Mouse (Mus musculus) heart, postnatal 0 days (tissue): ENCODE data around the gene Sfi1. TPM values are rescaled to one million over a fixed set of nuclear protein-coding genes. Genes with fewer than 3 reads are reported as not detected.
"Not testable (repeated sequence)": the region's sequence is repeated elsewhere in the genome, so short reads cannot be mapped to it uniquely, and the experiment has no call there.

Source experiments
- ATAC-seq: fragments of 200-750 bp; cut with Nextera tagmentation; 2 replicates; pipeline ENCODE4 v1.8.0; 2017; ENCODE audit warnings: low read depth, moderate number of reproducible peaks, moderate library complexity; ENCODE audit not compliant: insufficient read depth
- DNase-seq: peaks from one replicate; pipeline ENCODE4 v3.0.0-alpha.2; 2016; ENCODE audit warnings: low spot score
- H3K27ac ChIP-seq: fragments of 300-500 bp; sonication (generic); 2 replicates; pipeline ENCODE4 v1.5.1; 2014; ENCODE audit warnings: low read depth, mild to moderate bottlenecking
- H3K27me3 ChIP-seq: fragments of 300-500 bp; sonication (generic); 2 replicates; pipeline ENCODE4 v1.6.1; 2014; ENCODE audit warnings: low read length, mixed read lengths; ENCODE audit not compliant: control insufficient read depth, insufficient read depth
- H3K36me3 ChIP-seq: fragments of 300-500 bp; sonication (generic); replicated peaks from 2 replicates; pipeline ENCODE4 v1.6.1; 2014; ENCODE audit warnings: low read length, mixed read lengths; ENCODE audit not compliant: control insufficient read depth, insufficient read depth
- H3K4me1 ChIP-seq: fragments of 300-500 bp; sonication (generic); 2 replicates; pipeline ENCODE4 v1.6.1; 2014; ENCODE audit warnings: antibody characterized with exemption; ENCODE audit not compliant: control insufficient read depth, insufficient read depth
- H3K4me2 ChIP-seq: fragments of 300-500 bp; sonication (generic); 2 replicates; pipeline ENCODE4 v1.6.1; 2014; ENCODE audit warnings: low read depth, mild to moderate bottlenecking, low read length, moderate library complexity
- H3K4me3 ChIP-seq: fragments of 300-500 bp; sonication (generic); 2 replicates; pipeline ENCODE4 v1.5.1; 2014; ENCODE audit warnings: low read depth, low read length
- H3K9ac ChIP-seq: fragments of 300-500 bp; sonication (generic); replicated peaks from 2 replicates; pipeline ENCODE4 v1.6.1; 2014; ENCODE audit warnings: low read depth, low read length, mixed read lengths
- H3K9me3 ChIP-seq: fragments of 300-500 bp; sonication (generic); replicated peaks from 2 replicates; pipeline ENCODE4 v1.6.1; 2016; ENCODE audit warnings: low read length; ENCODE audit not compliant: control insufficient read depth
- WGBS: fragments of 180-500 bp; shearing (Covaris S2); extraction: QIAGEN DNeasy Blood & Tissue Kit; methylation state at CpG from one replicate; pipeline ENCODE4 v1.1.7; 2014; 5-methylcytosine and 5-hydroxymethylcytosine counted together
- polyA plus RNA-seq: library from polyadenylated mRNA; unstranded; fragments of >200 nt; fragmentation: Nextera tagmentation; extraction: Ambion mirVana; gene quantifications from 2 replicates; pipeline ENCODE4 v1.2.1, GENCODE M21; 2015
- total RNA-seq: library from RNA; depleted of rRNA; stranded (reverse); fragments of >200 nt; gene quantifications from 2 replicates; pipeline ENCODE4 v1.2.3, GENCODE M21; 2014; ENCODE audit warnings: low replicate concordance

Sfi1 gene
- total and polyA plus RNA-seq, 2 experiments from 2014 or later = 5.4 to 13.2 TPM

DNA sequence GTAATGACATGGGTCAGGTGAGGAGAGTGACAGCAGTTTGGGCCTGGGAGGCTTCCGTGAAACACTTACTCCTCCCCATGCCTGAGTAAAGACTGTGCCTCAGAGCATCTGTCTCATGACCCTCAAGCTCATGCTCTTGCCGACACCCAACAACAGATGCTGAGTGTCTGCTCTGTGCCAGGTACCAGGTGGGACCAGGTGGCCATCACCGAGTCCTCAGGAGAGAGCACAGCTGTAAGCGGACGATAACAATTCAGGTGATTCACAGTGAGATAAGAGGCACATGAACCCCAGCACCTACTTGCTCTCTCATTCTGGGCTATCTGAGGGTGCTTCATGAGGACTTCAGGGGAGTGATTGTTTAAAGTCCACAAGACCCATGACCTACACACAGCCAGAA is 50.9 kb downstream of the Sfi1 start:
- peak; percentile 40 for ATAC-seq
- H3K4me1 ChIP-seq, H3K9ac ChIP-seq, H3K9me3 ChIP-seq, H3K4me2 ChIP-seq, H3K36me3 ChIP-seq, H3K27me3 ChIP-seq, H3K4me3 ChIP-seq, DNase-seq, H3K27ac ChIP-seq: not testable (repeated sequence)
- 74% methylated on average over 4 of the region's 5 CpGs for WGBS

DNA sequence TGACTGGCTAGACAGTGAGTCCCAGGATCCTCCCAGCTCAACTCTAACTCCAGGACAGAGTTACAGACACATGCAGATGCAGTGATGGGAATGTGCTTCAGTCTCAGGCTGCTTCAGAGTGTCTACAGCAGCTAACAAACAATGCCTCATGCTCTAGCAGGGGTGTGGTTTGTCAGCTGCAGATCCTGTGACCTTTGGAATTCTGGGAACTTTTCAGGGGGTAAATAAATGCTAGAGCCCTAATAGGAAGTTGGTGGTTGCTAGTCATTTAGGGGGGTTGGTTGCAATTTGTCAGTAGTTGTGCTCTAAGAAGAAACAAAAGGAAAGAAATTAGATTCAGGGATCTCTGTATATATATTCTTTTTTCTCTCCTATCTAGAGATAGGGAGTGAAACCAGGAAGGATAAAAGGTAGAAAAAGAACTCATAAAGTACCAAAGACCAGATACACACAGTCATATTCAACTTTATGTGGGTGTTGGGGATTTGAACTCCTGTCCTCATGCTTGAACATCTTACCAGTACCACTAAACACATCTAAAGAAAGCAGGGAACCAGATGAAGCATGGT is 52.2 kb downstream of the Sfi1 start:
- not testable (repeated sequence) for H3K4me2 ChIP-seq, H3K27me3 ChIP-seq, H3K9me3 ChIP-seq, H3K4me1 ChIP-seq, H3K27ac ChIP-seq, H3K4me3 ChIP-seq, ATAC-seq, DNase-seq, H3K36me3 ChIP-seq, H3K9ac ChIP-seq

DNA sequence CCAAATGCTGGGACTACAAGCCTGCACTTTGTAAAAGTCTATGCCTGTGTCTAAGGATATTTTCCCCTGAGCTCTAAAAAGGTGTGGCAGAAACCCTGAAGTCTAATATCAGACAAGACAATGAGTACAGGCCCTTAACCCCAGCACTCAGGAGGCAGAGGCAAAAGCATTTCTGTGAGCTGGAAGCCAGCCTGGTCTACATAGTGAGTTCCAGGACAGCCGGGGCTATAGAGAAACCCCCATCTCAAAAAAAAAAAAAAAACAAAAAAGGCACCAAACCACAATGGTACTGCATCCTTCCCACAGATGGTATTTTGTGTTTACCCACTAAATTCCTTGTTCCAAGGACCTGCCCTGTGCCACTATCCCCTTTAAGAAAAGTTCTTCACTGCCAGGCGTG is 54.9 kb downstream of the Sfi1 start:
- not testable (repeated sequence) for H3K27ac ChIP-seq, H3K9me3 ChIP-seq, H3K27me3 ChIP-seq, DNase-seq, H3K36me3 ChIP-seq, H3K4me2 ChIP-seq, H3K4me3 ChIP-seq, H3K4me1 ChIP-seq, H3K9ac ChIP-seq
- 71% methylated on average over 2 of the region's 2 CpGs for WGBS
- ATAC-seq = peak; percentile 0; the same call in 1 of the 2 replicates

DNA sequence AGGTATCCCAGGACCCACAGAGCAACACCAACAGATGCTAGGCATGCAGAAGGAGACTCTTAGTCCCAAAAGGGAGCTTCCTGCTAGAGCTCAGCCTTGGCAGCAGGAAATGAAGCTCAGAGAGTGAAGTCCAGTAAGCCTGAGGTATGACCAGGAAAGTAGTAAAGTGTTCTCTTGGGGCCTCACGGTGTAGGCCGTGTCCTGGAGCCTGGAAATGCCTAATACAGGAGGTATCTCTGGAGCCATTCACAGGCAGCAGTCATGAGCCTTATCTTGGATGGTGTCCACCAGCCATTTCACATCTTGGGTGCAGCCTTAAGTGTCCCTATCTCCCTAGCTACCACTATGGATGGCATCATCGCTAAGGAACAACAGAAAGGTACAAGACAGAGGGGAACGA is 56.0 kb downstream of the Sfi1 start:
- not testable (repeated sequence) for H3K36me3 ChIP-seq, H3K4me2 ChIP-seq, H3K9ac ChIP-seq, DNase-seq, H3K9me3 ChIP-seq, H3K4me3 ChIP-seq, H3K27ac ChIP-seq, H3K4me1 ChIP-seq, H3K27me3 ChIP-seq
- 84% methylated on average over 4 of the region's 4 CpGs for WGBS
- peak; percentile 9 for ATAC-seq

DNA sequence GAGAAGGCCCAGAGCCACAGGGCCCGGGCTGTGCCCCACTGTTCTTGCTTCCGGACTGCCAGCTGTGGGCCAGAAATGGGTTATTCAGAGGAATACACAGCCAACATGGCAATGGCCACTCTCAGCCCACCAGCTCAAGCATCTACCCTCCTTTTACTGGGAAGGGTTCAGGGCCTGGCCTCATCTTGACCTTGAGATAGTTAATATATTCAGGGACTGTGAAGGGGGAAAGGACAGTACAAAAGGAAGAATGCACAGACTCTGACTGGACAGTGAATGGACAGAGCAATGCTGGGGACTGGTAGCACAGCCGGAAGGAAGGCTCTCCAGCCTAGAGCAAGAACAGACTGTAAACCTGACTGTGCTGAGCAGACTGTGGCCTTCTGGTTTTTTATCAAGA is 57.3 kb downstream of the Sfi1 start:
- not testable (repeated sequence) for H3K4me1 ChIP-seq, H3K9me3 ChIP-seq, H3K4me3 ChIP-seq, H3K4me2 ChIP-seq, H3K27me3 ChIP-seq, H3K27ac ChIP-seq, ATAC-seq, H3K9ac ChIP-seq, DNase-seq, H3K36me3 ChIP-seq
- 82% methylated on average over 3 of the region's 3 CpGs for WGBS

DNA sequence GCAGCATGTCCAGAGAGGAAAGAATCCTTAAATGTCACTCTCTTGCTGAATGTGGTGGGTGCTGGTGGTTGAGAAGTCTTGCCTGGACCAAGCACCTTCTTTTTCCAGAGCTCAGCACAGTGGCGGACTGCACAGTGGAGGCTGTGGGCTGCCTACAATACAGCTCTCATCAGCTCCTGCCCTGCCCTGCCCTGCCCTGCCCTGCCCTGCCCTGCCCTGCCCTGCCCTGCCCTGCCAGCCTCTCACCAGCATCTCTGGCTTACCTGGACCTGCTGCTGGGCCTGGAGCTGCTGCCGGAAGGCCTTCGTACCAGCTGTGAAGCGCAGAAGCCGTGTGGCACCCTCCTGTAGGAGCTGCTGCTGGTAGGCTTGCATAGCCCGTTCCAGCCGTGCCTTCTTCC is 57.9 kb downstream of the Sfi1 start:
- 82% methylated on average over 3 of the region's 7 CpGs for WGBS
- ATAC-seq, H3K9ac ChIP-seq, H3K4me2 ChIP-seq, H3K36me3 ChIP-seq, DNase-seq, H3K4me3 ChIP-seq, H3K4me1 ChIP-seq, H3K27ac ChIP-seq, H3K27me3 ChIP-seq, H3K9me3 ChIP-seq: not testable (repeated sequence)

DNA sequence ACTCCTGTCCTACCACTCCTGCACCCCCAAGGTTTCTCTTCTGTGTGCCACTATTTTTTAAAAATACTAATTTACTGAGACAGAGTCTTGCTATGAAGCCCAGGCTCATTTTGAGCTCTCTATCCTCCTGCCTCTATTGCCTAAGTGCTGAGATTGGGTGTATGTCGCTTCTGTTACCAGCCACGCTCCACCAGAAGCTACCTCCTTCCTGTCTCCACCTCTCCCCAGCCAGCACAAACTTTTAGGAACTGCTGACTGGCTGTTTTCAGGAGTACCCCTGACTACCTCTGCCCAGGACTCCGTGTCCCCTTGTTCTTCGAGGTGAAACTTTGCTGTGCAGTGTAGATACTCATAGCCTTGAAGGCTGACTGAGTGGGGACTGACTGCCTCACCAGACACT is 59.9 kb downstream of the Sfi1 start:
- DNase-seq, H3K4me3 ChIP-seq, H3K9ac ChIP-seq, H3K4me1 ChIP-seq, H3K9me3 ChIP-seq, H3K36me3 ChIP-seq, H3K27ac ChIP-seq, H3K27me3 ChIP-seq, H3K4me2 ChIP-seq: not testable (repeated sequence)
- peak; percentile 3 for ATAC-seq
- WGBS = no CpG with 5 or more reads among the region's 4 CpGs

DNA sequence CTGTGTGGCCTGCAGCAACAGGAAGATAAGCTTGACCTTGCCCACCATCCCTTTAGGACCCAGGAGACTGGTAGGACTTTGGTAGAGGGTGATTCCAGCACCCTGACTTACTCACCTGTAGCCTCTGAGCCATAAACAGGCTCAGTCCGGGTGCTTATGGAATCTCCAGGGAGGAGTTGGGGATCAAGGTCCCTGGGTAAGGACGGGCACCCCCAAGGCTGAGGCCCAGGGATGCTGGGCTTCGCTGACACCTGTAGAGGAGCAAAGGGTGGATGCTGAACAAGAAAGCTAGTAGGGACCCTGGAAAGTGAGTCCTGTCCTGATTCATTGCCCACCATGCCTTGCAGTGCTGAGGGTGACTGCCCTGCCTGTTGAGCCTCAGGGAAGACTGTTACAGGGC is 60.3 kb downstream of the Sfi1 start:
- H3K9ac ChIP-seq, DNase-seq, H3K9me3 ChIP-seq, H3K4me3 ChIP-seq, H3K27ac ChIP-seq, ATAC-seq, H3K4me1 ChIP-seq, H3K36me3 ChIP-seq, H3K27me3 ChIP-seq, H3K4me2 ChIP-seq: not testable (repeated sequence)
- 76% methylated on average over 3 of the region's 3 CpGs for WGBS

DNA sequence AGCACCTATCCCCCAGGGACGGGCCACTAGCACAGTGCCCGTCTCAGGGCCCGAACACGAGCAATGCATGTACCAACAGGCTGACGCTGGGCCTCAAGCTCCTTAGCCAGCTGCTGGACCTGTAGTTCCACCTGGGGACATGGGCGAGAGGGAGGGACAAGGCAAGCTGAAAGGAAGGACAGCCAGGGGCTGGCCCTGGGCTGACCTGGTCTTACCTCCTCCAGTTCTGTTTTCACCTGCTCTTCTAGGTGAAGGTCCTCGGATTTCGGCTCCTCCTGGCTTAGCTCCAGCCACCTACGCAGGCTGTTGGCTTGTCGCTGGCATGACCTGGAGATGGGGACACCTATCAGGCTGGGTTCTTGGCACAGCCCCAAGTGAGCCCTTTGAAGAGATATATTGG is 61.3 kb downstream of the Sfi1 start:
- H3K9me3 ChIP-seq, H3K9ac ChIP-seq, H3K36me3 ChIP-seq, H3K27ac ChIP-seq, H3K27me3 ChIP-seq, H3K4me2 ChIP-seq, DNase-seq, H3K4me1 ChIP-seq, H3K4me3 ChIP-seq: not testable (repeated sequence)
- ATAC-seq = peak; percentile 30
- 86% methylated on average over 8 of the region's 10 CpGs for WGBS
